Mouse (Mus musculus) 3T3-L1 (cell line): ENCODE measurements around the gene Lrrfip2.

ENCODE experiments used
- DNase-seq: peaks from one replicate; pipeline ENCODE4 v3.0.0-alpha.2; 2015; ENCODE audit warnings: low read depth, low spot score

Lrrfip2 gene

GRCm38 (mm10) chr9:111117126-111117642 is at the start of gene Lrrfip2:
Gene Lrrfip2, plus strand, starts transcription at chr9:111117592.
- DNase-seq = no peak

GRCm38 (mm10) chr9:111070546-111070961 is 46.8 kb upstream of the Lrrfip2 start:
- DNase-seq = peak; percentile 47

GRCm38 (mm10) chr9:111072175-111072574 is 45.2 kb upstream of the Lrrfip2 start:
- DNase-seq = peak; percentile 53

GRCm38 (mm10) chr9:111072971-111073370 is 44.4 kb upstream of the Lrrfip2 start:
- no peak for DNase-seq

GRCm38 (mm10) chr9:111077745-111078144 is 39.6 kb upstream of the Lrrfip2 start:
- DNase-seq = peak; percentile 48

GRCm38 (mm10) chr9:111080801-111081200 is 36.6 kb upstream of the Lrrfip2 start:
- no peak for DNase-seq

- no peak for DNase-seq
These were observed 35.6 kb upstream of the Lrrfip2 start for GRCm38 (mm10) chr9:111081765-111082164.

GRCm38 (mm10) chr9:111085329-111085728 is 32.1 kb upstream of the Lrrfip2 start:
- no peak for DNase-seq

GRCm38 (mm10) chr9:111086137-111086536 is 31.3 kb upstream of the Lrrfip2 start:
- DNase-seq = no peak

GRCm38 (mm10) chr9:111086995-111087606 is 30.3 kb upstream of the Lrrfip2 start:
- no peak for DNase-seq

GRCm38 (mm10) chr9:111087960-111088359 is 29.4 kb upstream of the Lrrfip2 start:
- no peak for DNase-seq

- peak; percentile 9 for DNase-seq
These were observed 28.5 kb upstream of the Lrrfip2 start for GRCm38 (mm10) chr9:111088886-111089285.

GRCm38 (mm10) chr9:111092657-111093056 is 24.7 kb upstream of the Lrrfip2 start:
- DNase-seq = no peak

- DNase-seq = peak; percentile 71
These were observed 24.3 kb upstream of the Lrrfip2 start for GRCm38 (mm10) chr9:111093094-111093493.

GRCm38 (mm10) chr9:111094626-111095025 is 22.8 kb upstream of the Lrrfip2 start:
- no peak for DNase-seq

- no peak for DNase-seq
These were observed 21.7 kb upstream of the Lrrfip2 start for GRCm38 (mm10) chr9:111095710-111096109.

GRCm38 (mm10) chr9:111096419-111097326 is 20.7 kb upstream of the Lrrfip2 start:
- no peak for DNase-seq

GRCm38 (mm10) chr9:111097543-111097942 is 19.8 kb upstream of the Lrrfip2 start:
- no peak for DNase-seq

GRCm38 (mm10) chr9:111100406-111100805 is 17.0 kb upstream of the Lrrfip2 start:
- no peak for DNase-seq

- DNase-seq = no peak
These were observed 14.1 kb upstream of the Lrrfip2 start for GRCm38 (mm10) chr9:111103293-111103692.

GRCm38 (mm10) chr9:111103893-111104292 is 13.5 kb upstream of the Lrrfip2 start:
- no peak for DNase-seq

GRCm38 (mm10) chr9:111107863-111108262 is 9.5 kb upstream of the Lrrfip2 start:
- DNase-seq = no peak
